Mouse (Mus musculus): ENCODE data around the gene Zfp853. TPM values are rescaled to one million over a fixed set of nuclear protein-coding genes. Genes with fewer than 3 reads are reported as not detected.

Gene Zfp853
- polyA plus RNA-seq, 1 experiment from 2014 or later, result not detected

DNA sequence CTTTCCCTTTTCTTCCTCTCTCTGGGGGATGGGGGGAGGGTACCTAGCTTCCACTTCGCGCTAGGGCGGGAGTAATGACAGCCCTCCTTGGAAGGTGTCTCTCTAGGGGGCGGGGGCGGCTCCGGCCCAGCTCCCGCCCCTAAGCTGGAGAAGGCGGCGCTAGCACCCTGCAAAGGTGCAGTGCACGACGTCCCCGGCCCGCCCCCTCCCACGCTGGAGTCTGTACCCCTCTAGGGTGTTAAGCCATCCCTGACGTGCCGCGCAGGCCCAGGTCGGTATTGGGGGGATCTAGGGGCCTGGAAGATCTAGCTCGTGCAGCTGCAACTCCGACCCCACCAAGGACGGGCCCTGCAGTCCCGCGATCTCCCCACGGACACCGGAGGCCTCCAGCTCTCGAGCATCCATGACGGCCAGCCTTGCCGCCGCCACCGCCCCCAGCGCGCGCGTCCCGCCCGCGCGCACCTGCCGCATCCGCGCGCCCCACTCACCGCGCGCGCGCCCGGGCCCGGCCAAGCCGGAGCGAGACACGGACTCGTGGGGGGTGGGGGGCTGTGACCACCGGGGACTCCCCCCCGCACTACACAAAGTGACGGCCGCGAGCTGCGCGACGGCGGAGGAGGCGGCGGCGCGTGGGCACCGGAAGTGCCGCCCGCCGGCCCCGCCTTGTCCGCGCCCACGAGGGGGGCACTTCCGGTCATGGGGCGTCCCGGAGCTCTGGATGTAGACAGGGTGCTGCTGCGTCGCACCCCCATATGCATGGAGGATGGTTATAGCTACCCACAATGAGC, 23.9 kb downstream of the Zfp853 start, which contains the start of gene Zfp316:
Zfp316 (minus strand) TSS at position 660 of the 788 bp plus-strand sequence.
- ATAC-seq (replicated peaks; ENCODE audit: low FRiP score, low TSS enrichment, low read depth), result peak; percentile 87
- WGBS, result under 1% methylated on average over 65 of the region's 79 CpGs
- Histone ChIP-seq H3K4me3 (ENCODE audit: low read depth, low read length) (peak within 1 kb of the TSS; percentile 86), H3K9ac (ENCODE audit: low read length) (peak within 1 kb of the TSS; percentile 84), H3K9me3 (ENCODE audit: control insufficient read depth, low read length) (no peaks in the 10 kb centered on the region), H3K27me3 (replicated peaks; ENCODE audit: control insufficient read depth, insufficient read depth, low read length) (no peaks in the 10 kb centered on the region), H3K27ac (ENCODE audit: low read depth) (no peak within 1 kb of the TSS), H3K36me3 (ENCODE audit: control insufficient read depth, insufficient read depth, low read length) (no peaks in the 10 kb centered on the region), H3K4me2 (ENCODE audit: low read length) (peak within 1 kb of the TSS; percentile 91), H3K4me1 (replicated peaks; ENCODE audit: control insufficient read depth, insufficient read depth, low read length) (peaks cover 6% of the 10 kb centered on the region)
- DNase-seq (ENCODE audit: low spot score), result peak; percentile 79

DNA sequence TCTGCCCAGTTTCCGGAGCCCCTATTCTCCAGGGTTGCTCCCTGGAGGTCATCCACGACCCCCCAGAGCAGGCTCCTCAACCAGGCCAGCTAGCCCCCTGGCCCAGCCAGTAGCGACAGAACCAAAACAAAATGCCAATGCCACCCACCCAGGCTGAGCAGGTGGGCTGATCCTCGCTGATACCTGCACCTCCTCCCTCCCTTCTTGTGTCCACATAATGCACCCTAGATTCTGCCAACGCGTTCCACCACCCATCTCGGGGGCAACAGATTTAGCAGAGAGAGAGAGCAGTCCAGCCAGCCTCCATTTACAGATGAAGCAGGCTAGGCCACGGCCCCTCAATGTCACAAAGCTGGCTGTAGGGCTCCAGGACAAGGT, 24.4 kb downstream of the Zfp853 start:
- Histone ChIP-seq H3K4me1 (replicated peaks; ENCODE audit: control insufficient read depth, insufficient read depth, low read length) (peaks cover 6% of the 10 kb centered on the region), H3K27ac (ENCODE audit: low read depth) (no peak overlapping the region), H3K4me2 (ENCODE audit: low read length) (peak overlapping the region; percentile 91), H3K36me3 (ENCODE audit: control insufficient read depth, insufficient read depth, low read length) (peaks cover 5% of the 10 kb centered on the region), H3K9me3 (ENCODE audit: control insufficient read depth, low read length) (no peaks in the 10 kb centered on the region), H3K9ac (ENCODE audit: low read length) (peak overlapping the region; percentile 84), H3K27me3 (replicated peaks; ENCODE audit: control insufficient read depth, insufficient read depth, low read length) (no peaks in the 10 kb centered on the region), H3K4me3 (ENCODE audit: low read depth, low read length) (peak overlapping the region; percentile 86)
- DNase-seq (ENCODE audit: low spot score) (no peak), ATAC-seq (replicated peaks; ENCODE audit: low FRiP score, low TSS enrichment, low read depth) (no peak)
- 29% methylated on average over 8 of the region's 8 CpGs for WGBS

DNA sequence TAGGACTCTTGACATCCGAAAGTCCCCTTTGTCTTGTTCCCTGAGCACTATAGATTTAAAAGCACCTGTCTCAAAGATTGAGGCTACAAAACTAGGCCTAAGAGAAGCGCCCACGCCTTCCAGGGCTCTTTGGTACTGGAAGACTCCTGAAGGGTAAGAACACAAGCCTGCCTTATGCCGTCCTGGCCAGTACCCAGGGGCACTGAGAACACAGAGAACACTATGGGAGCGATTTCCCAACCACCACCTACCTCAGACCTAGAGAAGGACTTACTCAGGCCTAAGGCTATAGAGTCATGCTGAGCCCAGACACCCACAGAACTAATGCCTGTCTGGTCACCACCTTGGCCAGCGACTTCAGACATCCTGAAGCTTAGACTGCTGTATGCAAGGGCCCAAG, 26.6 kb downstream of the Zfp853 start:
- DNase-seq (ENCODE audit: low spot score), result no peak
- H3K27ac ChIP-seq (ENCODE audit: low read depth), result no peak overlapping the region
- 87% methylated on average over 6 of the region's 6 CpGs for WGBS
- no peaks in the 10 kb centered on the region for H3K27me3 ChIP-seq (replicated peaks; ENCODE audit: control insufficient read depth, insufficient read depth, low read length)
- ATAC-seq (replicated peaks; ENCODE audit: low FRiP score, low TSS enrichment, low read depth), result no peak
- no peak overlapping the region for H3K4me2 ChIP-seq (ENCODE audit: low read length)
- peaks cover 6% of the 10 kb centered on the region for H3K4me1 ChIP-seq (replicated peaks; ENCODE audit: control insufficient read depth, insufficient read depth, low read length)
- peaks cover 24% of the 10 kb centered on the region for H3K36me3 ChIP-seq (ENCODE audit: control insufficient read depth, insufficient read depth, low read length)
- H3K9ac ChIP-seq (ENCODE audit: low read length), result no peak overlapping the region
- no peak overlapping the region for H3K4me3 ChIP-seq (ENCODE audit: low read depth, low read length)
- H3K9me3 ChIP-seq (ENCODE audit: control insufficient read depth, low read length), result no peaks in the 10 kb centered on the region

DNA sequence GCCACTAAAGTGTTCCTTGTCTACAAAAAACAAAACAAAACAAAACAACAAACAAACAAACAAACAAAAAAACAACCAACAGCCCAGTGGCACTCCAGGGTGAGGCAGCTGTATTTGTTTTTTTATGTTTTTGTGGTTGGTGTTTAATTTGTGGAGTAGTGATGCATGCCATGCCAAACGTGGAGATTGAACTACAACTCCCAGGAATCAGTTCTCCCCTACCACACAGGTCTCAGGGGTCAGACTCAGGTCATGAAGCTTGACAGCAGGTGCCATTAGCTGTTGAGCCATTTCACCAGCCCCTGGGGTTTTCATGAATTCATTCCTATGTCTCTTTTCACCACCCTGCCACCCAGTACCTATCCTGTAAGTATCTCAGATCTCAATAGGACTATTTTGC, 28.0 kb downstream of the Zfp853 start:
- peaks cover under 1% of the 10 kb centered on the region for H3K4me1 ChIP-seq (replicated peaks; ENCODE audit: control insufficient read depth, insufficient read depth, low read length)
- H3K27ac ChIP-seq (ENCODE audit: low read depth), result no peak overlapping the region
- no peak for ATAC-seq (replicated peaks; ENCODE audit: low FRiP score, low TSS enrichment, low read depth)
- H3K4me2 ChIP-seq (ENCODE audit: low read length), result no peak overlapping the region
- no peak for DNase-seq (ENCODE audit: low spot score)
- peaks cover 32% of the 10 kb centered on the region for H3K36me3 ChIP-seq (ENCODE audit: control insufficient read depth, insufficient read depth, low read length)
- H3K9me3 ChIP-seq (ENCODE audit: control insufficient read depth, low read length), result no peaks in the 10 kb centered on the region
- WGBS, result 58% methylated on average over 1 of the region's 1 CpGs
- H3K9ac ChIP-seq (ENCODE audit: low read length), result no peak overlapping the region
- H3K27me3 ChIP-seq (replicated peaks; ENCODE audit: control insufficient read depth, insufficient read depth, low read length), result no peaks in the 10 kb centered on the region
- no peak overlapping the region for H3K4me3 ChIP-seq (ENCODE audit: low read depth, low read length)

DNA sequence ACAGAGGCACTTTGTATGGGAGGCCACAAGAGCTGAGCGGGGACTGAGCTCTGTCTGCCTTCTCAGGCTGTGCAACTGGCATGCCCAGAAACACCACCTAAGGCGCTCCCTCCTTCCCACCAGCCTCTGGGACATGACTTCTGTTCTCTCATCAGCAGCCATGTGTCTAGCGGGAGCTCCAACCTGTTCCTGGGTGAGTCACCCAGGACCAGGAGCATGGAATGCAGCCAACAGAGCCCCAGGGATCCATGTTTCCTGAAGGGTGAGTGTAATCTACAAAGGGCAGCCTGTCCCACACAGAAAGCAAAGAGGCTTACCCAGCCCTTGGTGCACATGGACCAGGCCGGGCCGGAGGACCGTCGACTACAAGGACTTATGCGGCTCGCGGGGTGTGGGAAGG, 28.7 kb downstream of the Zfp853 start:
- DNase-seq (ENCODE audit: low spot score), result no peak
- Histone ChIP-seq H3K4me1 (replicated peaks; ENCODE audit: control insufficient read depth, insufficient read depth, low read length) (no peaks in the 10 kb centered on the region), H3K4me3 (ENCODE audit: low read depth, low read length) (no peak overlapping the region), H3K9me3 (ENCODE audit: control insufficient read depth, low read length) (no peaks in the 10 kb centered on the region), H3K9ac (ENCODE audit: low read length) (no peak overlapping the region), H3K4me2 (ENCODE audit: low read length) (no peak overlapping the region), H3K27me3 (replicated peaks; ENCODE audit: control insufficient read depth, insufficient read depth, low read length) (no peaks in the 10 kb centered on the region), H3K36me3 (ENCODE audit: control insufficient read depth, insufficient read depth, low read length) (peaks cover 40% of the 10 kb centered on the region), H3K27ac (ENCODE audit: low read depth) (no peak overlapping the region)
- no peak for ATAC-seq (replicated peaks; ENCODE audit: low FRiP score, low TSS enrichment, low read depth)
- WGBS, result 90% methylated on average over 10 of the region's 10 CpGs

DNA sequence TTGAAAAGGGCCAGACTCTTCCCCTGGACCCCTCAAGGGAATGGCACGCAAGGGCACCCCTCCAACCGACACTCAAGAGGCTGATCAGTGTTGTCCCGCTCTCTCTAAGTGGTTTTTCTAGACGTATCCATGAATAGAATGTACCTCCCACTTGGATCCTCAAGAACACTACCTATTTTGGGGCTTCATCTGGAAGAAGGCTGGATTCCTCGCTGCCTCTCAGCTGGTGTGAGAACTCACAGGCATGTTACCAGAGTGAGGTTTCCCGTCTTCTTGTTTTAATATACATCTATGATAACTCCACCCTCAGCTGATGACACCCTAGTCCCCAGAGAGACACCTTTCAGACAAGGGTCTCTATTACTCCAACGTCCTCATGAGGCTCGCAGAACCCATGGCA, 31.8 kb downstream of the Zfp853 start:
- Histone ChIP-seq H3K9me3 (ENCODE audit: control insufficient read depth, low read length) (no peaks in the 10 kb centered on the region), H3K4me2 (ENCODE audit: low read length) (no peak overlapping the region), H3K27me3 (replicated peaks; ENCODE audit: control insufficient read depth, insufficient read depth, low read length) (peaks cover 7% of the 10 kb centered on the region), H3K4me1 (replicated peaks; ENCODE audit: control insufficient read depth, insufficient read depth, low read length) (no peaks in the 10 kb centered on the region), H3K4me3 (ENCODE audit: low read depth, low read length) (no peak overlapping the region), H3K27ac (ENCODE audit: low read depth) (no peak overlapping the region), H3K36me3 (ENCODE audit: control insufficient read depth, insufficient read depth, low read length) (peaks cover 49% of the 10 kb centered on the region), H3K9ac (ENCODE audit: low read length) (no peak overlapping the region)
- DNase-seq (ENCODE audit: low spot score), result no peak
- 92% methylated on average over 8 of the region's 8 CpGs for WGBS
- no peak for ATAC-seq (replicated peaks; ENCODE audit: low FRiP score, low TSS enrichment, low read depth)

DNA sequence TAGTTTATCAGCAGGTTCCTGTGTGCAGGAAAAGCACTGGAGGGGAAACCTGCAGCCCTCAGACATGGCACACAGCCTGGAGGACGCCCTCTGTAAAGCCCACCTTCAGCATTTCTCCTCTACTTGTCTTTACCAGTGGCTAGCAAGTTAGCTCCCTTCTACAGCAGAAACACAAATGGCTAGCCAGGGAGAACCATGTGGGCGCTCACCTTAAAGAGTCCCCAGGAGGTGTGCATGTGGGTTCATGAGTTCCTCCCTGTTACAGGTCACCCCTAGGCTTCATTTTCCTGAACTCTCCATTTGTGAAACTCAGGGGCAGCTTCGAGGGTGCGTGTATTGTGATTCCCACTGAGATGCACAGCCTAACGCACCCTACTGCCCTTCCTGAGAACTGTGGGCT, 37.6 kb downstream of the Zfp853 start:
- H3K27ac ChIP-seq (ENCODE audit: low read depth), result no peak overlapping the region
- H3K36me3 ChIP-seq (ENCODE audit: control insufficient read depth, insufficient read depth, low read length), result peaks cover 35% of the 10 kb centered on the region
- no peak for ATAC-seq (replicated peaks; ENCODE audit: low FRiP score, low TSS enrichment, low read depth)
- H3K4me3 ChIP-seq (ENCODE audit: low read depth, low read length), result no peak overlapping the region
- H3K4me2 ChIP-seq (ENCODE audit: low read length), result no peak overlapping the region
- peaks cover 62% of the 10 kb centered on the region for H3K27me3 ChIP-seq (replicated peaks; ENCODE audit: control insufficient read depth, insufficient read depth, low read length)
- no peak overlapping the region for H3K9ac ChIP-seq (ENCODE audit: low read length)
- WGBS, result 91% methylated on average over 5 of the region's 5 CpGs
- H3K9me3 ChIP-seq (ENCODE audit: control insufficient read depth, low read length), result no peaks in the 10 kb centered on the region
- peak; percentile 55 for DNase-seq (ENCODE audit: low spot score)
- H3K4me1 ChIP-seq (replicated peaks; ENCODE audit: control insufficient read depth, insufficient read depth, low read length), result peaks cover 4% of the 10 kb centered on the region

DNA sequence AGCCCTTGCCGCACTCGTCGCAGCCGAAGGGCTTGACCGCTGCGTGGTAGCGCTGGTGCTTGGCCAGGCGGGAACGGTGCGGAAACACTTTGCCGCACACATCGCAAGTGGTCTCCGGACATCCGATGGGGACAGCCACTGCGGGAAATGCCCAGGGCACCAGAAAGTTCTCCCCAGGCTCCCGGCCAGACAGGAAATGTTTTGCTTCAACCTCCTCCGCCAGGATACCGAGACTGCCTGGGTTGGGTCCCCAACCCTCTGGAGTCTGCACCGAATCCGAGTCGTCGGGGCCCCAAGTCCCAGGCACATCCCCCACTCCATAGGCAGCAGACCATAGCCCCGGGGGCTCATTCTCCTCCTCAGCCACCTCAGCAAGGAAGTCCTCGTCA, 38.3 kb downstream of the Zfp853 start:
- peaks cover 4% of the 10 kb centered on the region for H3K4me1 ChIP-seq (replicated peaks; ENCODE audit: control insufficient read depth, insufficient read depth, low read length)
- H3K36me3 ChIP-seq (ENCODE audit: control insufficient read depth, insufficient read depth, low read length), result peaks cover 29% of the 10 kb centered on the region
- ATAC-seq (replicated peaks; ENCODE audit: low FRiP score, low TSS enrichment, low read depth) (no peak), DNase-seq (ENCODE audit: low spot score) (peak; percentile 58)
- no peak overlapping the region for H3K4me2 ChIP-seq (ENCODE audit: low read length)
- H3K9me3 ChIP-seq (ENCODE audit: control insufficient read depth, low read length), result no peaks in the 10 kb centered on the region
- no peak overlapping the region for H3K9ac ChIP-seq (ENCODE audit: low read length)
- no peak overlapping the region for H3K27ac ChIP-seq (ENCODE audit: low read depth)
- peaks cover 62% of the 10 kb centered on the region for H3K27me3 ChIP-seq (replicated peaks; ENCODE audit: control insufficient read depth, insufficient read depth, low read length)
- H3K4me3 ChIP-seq (ENCODE audit: low read depth, low read length), result no peak overlapping the region
- WGBS, result 48% methylated on average over 24 of the region's 24 CpGs
